Mouse (Mus musculus) liver, embryonic 15.5 days (tissue): ENCODE measurements at regions not wholly inside any gene's neighbourhood (a gene's known extent, or its start where the extent isn't known, plus 50 kb on each side); places are given as distances from the start of the nearest gene placed in this dataset.

Source experiments
- ATAC-seq: fragments of 200-750 bp; cut with Nextera tagmentation; 2 replicates; pipeline ENCODE4 v1.8.0; 2017; ENCODE audit warnings: moderate number of reproducible peaks, mild to moderate bottlenecking, moderate library complexity; ENCODE audit not compliant: insufficient read depth
- H3K27ac ChIP-seq: fragments of 300-500 bp; sonication (generic); replicated peaks from 2 replicates; pipeline ENCODE4 v1.5.1; 2015; ENCODE audit warnings: mild to moderate bottlenecking, inconsistent platforms
- H3K27me3 ChIP-seq: fragments of 300-500 bp; sonication (generic); 2 replicates; pipeline ENCODE4 v1.6.1; 2015; ENCODE audit warnings: mild to moderate bottlenecking, inconsistent platforms
- H3K36me3 ChIP-seq: fragments of 300-500 bp; sonication (generic); replicated peaks from 2 replicates; pipeline ENCODE4 v1.6.1; 2015; ENCODE audit warnings: moderate library complexity, mild to moderate bottlenecking, inconsistent platforms
- H3K4me1 ChIP-seq: fragments of 300-500 bp; sonication (generic); replicated peaks from 2 replicates; pipeline ENCODE4 v1.6.1; 2015; ENCODE audit warnings: inconsistent platforms
- H3K4me2 ChIP-seq: fragments of 300-500 bp; sonication (generic); 2 replicates; pipeline ENCODE4 v1.6.1; 2015; ENCODE audit warnings: moderate library complexity, mild to moderate bottlenecking, inconsistent platforms
- H3K4me3 ChIP-seq: fragments of 300-500 bp; sonication (generic); replicated peaks from 2 replicates; pipeline ENCODE4 v1.5.1; 2015; ENCODE audit warnings: mild to moderate bottlenecking, inconsistent platforms
- H3K9ac ChIP-seq: fragments of 300-500 bp; sonication (generic); 2 replicates; pipeline ENCODE4 v1.6.1; 2015; ENCODE audit warnings: moderate library complexity, mild to moderate bottlenecking, inconsistent platforms
- H3K9me3 ChIP-seq: fragments of 300-500 bp; sonication (generic); replicated peaks from 2 replicates; pipeline ENCODE4 v1.6.1; 2016; ENCODE audit warnings: inconsistent platforms
- WGBS: fragments of 180-500 bp; shearing (Covaris S2); methylation state at CpG from one replicate; pipeline ENCODE4 v1.1.7; 2015; ENCODE audit warnings: mixed read lengths; ENCODE audit not compliant: insufficient replicate concordance; 5-methylcytosine and 5-hydroxymethylcytosine counted together

DNA sequence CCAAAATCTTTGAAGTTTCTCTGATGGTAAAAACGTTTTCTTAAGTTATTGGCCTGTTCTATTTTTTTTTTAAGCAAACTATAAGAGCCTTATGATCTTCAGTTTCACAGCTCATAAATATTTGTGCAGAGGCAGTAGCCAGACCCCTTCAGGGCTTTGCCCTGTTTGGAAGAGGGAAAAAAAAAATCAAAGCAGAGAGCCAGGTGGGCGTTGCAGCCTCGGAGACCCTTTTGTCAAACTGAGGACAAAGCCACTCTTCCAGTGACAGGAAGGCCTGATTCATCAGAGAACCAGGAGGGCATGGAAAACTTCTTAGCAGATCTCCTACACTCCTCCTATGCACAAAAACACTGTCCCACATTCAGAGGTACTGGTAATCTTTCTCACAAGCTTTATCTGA lies 99.4 kb upstream of the Castor2 start:
- Histone ChIP-seq H3K36me3 (no peaks in the 10 kb centered on the region), H3K4me2 (no peak overlapping the region), H3K4me1 (no peaks in the 10 kb centered on the region), H3K4me3 (no peak overlapping the region), H3K27ac (no peak overlapping the region), H3K9me3 (no peaks in the 10 kb centered on the region), H3K9ac (no peak overlapping the region), H3K27me3 (no peaks in the 10 kb centered on the region)
- 14% methylated on average over 3 of the region's 3 CpGs for WGBS
- ATAC-seq, result no peak

DNA sequence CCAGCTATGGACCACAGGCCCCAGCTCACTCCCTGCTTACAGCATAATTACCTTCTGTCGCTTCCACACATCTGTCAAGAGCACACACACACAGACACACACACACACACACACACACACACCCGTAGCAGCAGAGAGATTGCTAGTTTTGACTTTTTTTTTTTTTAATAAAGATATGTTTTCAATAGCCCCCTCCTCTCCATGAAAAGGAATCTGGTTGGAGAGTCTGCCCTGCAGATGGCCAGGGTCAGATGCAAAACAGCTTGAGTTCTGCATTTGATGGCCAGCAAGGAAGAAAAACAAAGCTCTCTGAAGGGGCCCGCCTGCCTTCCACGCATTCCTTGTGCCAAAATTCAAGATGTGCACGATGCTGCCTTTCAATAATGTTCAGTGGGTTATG lies 99.8 kb upstream of the Castor2 start:
- no peaks in the 10 kb centered on the region for H3K36me3 ChIP-seq
- H3K27me3 ChIP-seq, result no peaks in the 10 kb centered on the region
- H3K4me3 ChIP-seq, result no peak overlapping the region
- no peak for ATAC-seq
- no peak overlapping the region for H3K4me2 ChIP-seq
- 38% methylated on average over 5 of the region's 5 CpGs for WGBS
- H3K4me1 ChIP-seq, result no peaks in the 10 kb centered on the region
- no peak overlapping the region for H3K9ac ChIP-seq
- no peak overlapping the region for H3K27ac ChIP-seq
- no peaks in the 10 kb centered on the region for H3K9me3 ChIP-seq

DNA sequence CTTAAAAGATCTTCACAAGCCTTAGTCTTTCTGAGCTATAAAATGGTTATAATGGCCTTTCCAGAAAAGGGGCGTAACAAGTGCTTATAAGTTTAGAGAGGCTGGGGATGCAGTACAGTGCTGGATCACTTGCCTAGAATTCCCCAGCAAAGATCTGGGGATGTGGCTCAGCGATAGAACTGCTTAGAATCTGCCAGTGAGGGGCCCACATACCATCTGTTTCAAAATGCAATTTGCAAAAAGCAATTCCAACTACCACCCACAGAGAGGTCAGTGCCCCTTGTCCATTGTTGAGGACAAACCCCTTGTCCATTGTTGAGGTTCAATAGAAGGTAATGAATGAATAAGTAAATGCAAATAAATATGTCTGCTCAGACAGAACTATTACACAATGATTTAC lies 107.5 kb upstream of the Castor2 start:
- Histone ChIP-seq H3K4me2 (no peak overlapping the region), H3K9ac (no peak overlapping the region), H3K9me3 (no peaks in the 10 kb centered on the region), H3K27ac (no peak overlapping the region), H3K4me3 (no peak overlapping the region), H3K4me1 (no peaks in the 10 kb centered on the region), H3K27me3 (no peaks in the 10 kb centered on the region), H3K36me3 (no peaks in the 10 kb centered on the region)
- no peak for ATAC-seq
- WGBS, result 48% methylated on average over 2 of the region's 2 CpGs

DNA sequence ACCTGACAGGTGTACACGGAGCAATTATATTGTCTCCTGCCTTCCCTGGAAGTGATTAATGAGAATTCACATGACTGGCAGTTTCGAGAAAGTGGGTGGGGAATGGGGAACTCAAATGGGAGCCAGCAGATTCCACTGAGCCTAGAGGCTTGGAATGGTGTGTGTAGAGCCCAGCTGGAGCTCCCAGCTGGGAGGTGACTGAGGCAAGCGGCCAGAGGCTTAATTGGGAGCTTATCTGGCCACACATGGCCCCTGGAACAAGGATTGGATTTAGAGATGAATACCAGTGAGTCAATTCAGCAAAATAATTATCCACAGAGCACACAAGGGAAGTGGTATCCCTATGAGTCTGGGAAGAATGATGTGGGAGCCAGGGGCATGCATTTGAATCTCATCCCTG lies 108.0 kb upstream of the Castor2 start:
- ATAC-seq, result no peak
- H3K36me3 ChIP-seq, result no peaks in the 10 kb centered on the region
- no peak overlapping the region for H3K27ac ChIP-seq
- H3K9ac ChIP-seq, result no peak overlapping the region
- no peaks in the 10 kb centered on the region for H3K9me3 ChIP-seq
- no peaks in the 10 kb centered on the region for H3K4me1 ChIP-seq
- WGBS, result 29% methylated on average over 3 of the region's 3 CpGs
- H3K4me2 ChIP-seq, result no peak overlapping the region
- H3K4me3 ChIP-seq, result no peak overlapping the region
- H3K27me3 ChIP-seq, result no peaks in the 10 kb centered on the region

DNA sequence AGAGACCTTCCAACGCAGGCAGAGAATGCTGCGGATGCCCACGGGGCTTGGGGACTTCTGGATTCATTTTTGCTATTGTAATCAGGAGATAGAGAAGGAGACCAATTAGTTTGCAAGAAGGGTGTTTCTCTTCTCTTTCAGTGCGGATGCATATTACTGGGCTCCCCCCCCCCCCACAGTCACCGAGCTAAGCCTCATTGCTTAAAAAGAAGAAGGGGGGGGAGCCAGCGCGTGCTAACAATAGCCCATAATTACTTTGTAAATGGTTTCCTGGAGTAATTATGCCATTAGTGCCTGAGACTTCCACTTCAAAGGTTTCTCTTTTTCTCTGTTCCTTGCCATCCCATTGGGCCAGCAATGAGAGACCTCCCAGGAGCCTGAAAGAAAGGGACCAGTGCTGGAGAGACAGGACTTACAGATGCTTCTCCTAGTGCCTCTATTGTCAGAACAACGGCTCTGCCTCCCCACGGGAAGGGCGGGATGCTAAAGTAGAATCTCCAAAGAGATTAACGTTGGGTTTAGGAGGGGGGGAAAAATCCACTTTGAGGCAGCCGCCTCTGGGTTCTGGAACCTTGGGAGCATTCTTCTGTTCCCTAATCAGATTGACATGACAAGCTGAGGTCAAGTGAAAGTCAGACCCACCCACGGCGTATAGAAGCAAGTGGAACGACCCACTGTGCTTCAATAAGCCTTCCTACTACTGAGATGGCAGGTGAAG lies 116.1 kb upstream of the Castor2 start:
- 7% methylated on average over 15 of the region's 15 CpGs for WGBS
- no peak overlapping the region for H3K27ac ChIP-seq
- no peaks in the 10 kb centered on the region for H3K4me1 ChIP-seq
- 0 out of 2 replicates have a peak, but pooled peaks cover 2% of the 10 kb centered on the region for H3K27me3 ChIP-seq
- H3K4me3 ChIP-seq, result no peak overlapping the region
- H3K36me3 ChIP-seq, result no peaks in the 10 kb centered on the region
- no peaks in the 10 kb centered on the region for H3K9me3 ChIP-seq
- no peak for ATAC-seq
- no peak overlapping the region for H3K9ac ChIP-seq
- no peak overlapping the region for H3K4me2 ChIP-seq

DNA sequence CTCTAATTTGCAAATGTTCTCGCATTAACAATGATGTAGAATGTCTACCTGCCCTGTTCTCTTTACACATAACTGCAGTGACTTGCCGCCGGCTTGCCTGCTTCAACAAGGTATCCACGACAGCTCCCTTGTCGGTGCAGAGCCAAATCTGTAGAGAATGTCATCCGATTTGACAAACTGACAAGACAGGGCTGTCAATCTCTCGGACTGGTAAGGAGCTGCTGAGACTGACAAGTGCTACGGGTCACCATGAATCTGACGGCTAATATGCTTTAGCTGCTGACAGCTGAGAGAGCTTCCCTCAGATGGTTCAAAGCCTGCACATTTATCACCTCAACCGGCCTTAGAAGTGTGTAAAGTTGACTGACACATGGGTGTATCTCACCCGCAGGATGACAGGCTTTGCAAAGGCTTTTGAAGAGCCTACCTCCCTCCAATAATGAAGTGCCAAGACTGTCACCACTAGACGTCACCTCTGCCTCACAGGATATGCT lies 129.0 kb upstream of the Castor2 start:
- H3K36me3 ChIP-seq, result no peaks in the 10 kb centered on the region
- ATAC-seq, result no peak
- no peak overlapping the region for H3K27ac ChIP-seq
- WGBS, result 53% methylated on average over 12 of the region's 12 CpGs
- H3K9me3 ChIP-seq, result peaks cover 2% of the 10 kb centered on the region; the same call in 1 of the 2 replicates
- H3K4me3 ChIP-seq, result no peak overlapping the region
- no peak overlapping the region for H3K4me2 ChIP-seq
- H3K4me1 ChIP-seq, result no peaks in the 10 kb centered on the region
- H3K9ac ChIP-seq, result no peak overlapping the region
- H3K27me3 ChIP-seq, result no peaks in the 10 kb centered on the region

DNA sequence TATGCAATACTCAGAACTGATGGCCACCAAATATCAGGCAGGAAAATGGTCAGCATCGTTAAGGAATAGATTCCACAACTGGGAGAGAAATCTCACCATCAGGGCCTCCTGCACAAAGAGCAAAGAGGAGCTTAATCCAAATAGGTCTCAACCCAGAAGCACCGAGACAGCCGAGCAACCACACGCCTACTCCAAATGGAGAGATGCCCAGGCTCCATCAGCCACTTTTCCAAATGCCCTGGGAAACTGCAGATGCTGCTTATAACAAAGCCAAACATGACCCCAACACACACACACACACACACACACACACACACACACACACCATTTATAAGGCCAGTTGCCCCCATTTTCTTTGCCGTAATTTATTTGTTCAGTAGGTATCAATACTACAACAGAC lies 136.2 kb upstream of the Castor2 start:
- WGBS, result 68% methylated on average over 5 of the region's 5 CpGs
- no peak overlapping the region for H3K4me3 ChIP-seq
- H3K27ac ChIP-seq, result no peak overlapping the region
- no peak overlapping the region for H3K9ac ChIP-seq
- H3K4me1 ChIP-seq, result no peaks in the 10 kb centered on the region
- no peaks in the 10 kb centered on the region for H3K9me3 ChIP-seq
- H3K27me3 ChIP-seq, result no peaks in the 10 kb centered on the region
- no peak for ATAC-seq
- no peak overlapping the region for H3K4me2 ChIP-seq
- no peaks in the 10 kb centered on the region for H3K36me3 ChIP-seq

DNA sequence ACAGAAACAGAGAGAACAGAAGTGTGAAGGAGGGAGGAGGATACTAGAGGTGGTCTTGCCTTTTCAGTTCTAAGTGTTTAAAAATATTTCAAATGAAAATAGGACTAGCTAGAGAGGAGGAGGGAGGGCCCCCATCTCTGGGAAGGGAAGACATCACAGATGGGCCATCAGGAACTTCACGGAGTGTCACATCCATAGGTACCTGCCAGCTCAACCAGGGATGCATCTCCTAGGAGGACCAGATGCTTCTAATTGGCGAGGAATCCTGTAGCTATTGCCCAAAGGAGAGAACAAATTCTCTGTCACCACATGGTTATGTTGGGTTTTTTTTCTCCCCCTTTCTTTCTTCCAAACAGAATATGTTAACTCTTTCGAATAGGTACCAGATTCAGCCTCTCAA lies 158.7 kb upstream of the Castor2 start:
- H3K4me1 ChIP-seq, result no peaks in the 10 kb centered on the region
- no peak for ATAC-seq
- 42% methylated on average over 3 of the region's 3 CpGs for WGBS
- H3K27ac ChIP-seq, result no peak overlapping the region
- H3K36me3 ChIP-seq, result no peaks in the 10 kb centered on the region
- no peaks in the 10 kb centered on the region for H3K27me3 ChIP-seq
- no peak overlapping the region for H3K4me3 ChIP-seq
- no peak overlapping the region for H3K4me2 ChIP-seq
- no peaks in the 10 kb centered on the region for H3K9me3 ChIP-seq
- H3K9ac ChIP-seq, result no peak overlapping the region

DNA sequence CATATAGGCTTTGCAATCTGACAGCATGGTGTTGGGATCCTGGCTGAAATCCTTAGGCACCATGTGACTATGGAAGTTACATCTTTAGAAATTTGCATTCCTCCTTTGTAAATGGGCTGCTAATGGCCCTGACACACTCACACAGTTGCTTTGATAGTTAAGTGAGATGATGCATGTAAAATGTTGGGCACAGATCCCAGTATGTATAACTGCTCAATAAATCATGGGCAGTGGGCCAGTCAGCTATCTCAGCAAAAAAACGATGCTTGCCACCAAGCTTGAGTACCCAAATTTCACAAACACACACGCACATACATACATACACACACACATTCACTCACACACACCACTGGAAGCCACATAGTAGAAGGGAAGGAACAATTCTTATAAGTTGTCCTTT lies 159.5 kb upstream of the Castor2 start:
- Histone ChIP-seq H3K9me3 (no peaks in the 10 kb centered on the region), H3K27ac (no peak overlapping the region), H3K27me3 (no peaks in the 10 kb centered on the region), H3K9ac (no peak overlapping the region), H3K36me3 (no peaks in the 10 kb centered on the region), H3K4me3 (no peak overlapping the region), H3K4me2 (no peak overlapping the region), H3K4me1 (no peaks in the 10 kb centered on the region)
- no peak for ATAC-seq
- WGBS, result 66% methylated on average over 2 of the region's 2 CpGs

DNA sequence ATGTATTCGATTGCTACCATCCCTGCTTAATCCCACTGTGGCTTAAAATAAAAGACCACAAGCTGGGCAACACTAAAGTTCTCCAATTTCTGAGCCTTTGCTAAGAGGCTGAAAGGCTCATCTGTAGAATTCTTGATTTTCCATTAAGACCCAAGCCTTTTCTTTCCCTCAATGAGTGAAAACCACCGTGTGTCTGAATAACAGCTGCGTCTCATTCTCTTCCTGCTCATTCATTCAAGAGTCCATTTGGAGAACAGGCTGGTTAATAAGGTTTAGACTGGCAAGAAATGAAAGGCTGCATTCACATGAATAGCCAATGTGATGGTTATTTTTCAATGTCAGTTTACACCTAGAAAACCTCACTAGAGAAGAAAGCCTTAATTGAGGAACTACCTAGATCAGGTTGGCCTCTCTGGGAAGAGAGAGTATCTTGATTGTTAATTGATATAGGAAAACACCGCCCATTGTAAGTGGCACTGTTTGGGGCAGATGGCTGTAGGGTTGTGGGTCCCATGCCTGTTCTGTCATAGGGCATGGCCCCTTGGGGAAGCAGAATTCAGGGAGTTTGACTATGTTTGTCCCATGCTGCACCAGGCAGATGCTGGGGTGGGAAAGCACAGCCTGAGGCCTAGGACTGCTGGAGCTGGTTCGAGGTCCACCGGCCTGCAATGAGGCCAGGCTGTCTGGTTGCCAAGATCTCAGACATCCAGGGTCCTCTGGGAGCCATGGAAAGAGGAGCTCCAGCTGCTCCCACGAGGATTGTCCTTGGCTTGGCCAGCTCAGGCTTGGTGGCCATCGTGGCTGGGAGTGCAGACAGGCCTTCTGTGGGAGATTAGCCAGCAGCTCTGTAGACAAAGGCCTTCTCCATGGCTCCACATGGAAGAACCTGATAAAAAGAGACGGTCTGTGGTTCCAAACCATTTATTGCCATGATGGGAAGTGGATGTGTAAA lies 161.3 kb upstream of the Castor2 start:
- Histone ChIP-seq H3K4me1 (no peaks in the 10 kb centered on the region), H3K4me3 (no peak overlapping the region), H3K9ac (no peak overlapping the region), H3K9me3 (no peaks in the 10 kb centered on the region), H3K27me3 (no peaks in the 10 kb centered on the region), H3K4me2 (no peak overlapping the region), H3K27ac (no peak overlapping the region), H3K36me3 (no peaks in the 10 kb centered on the region)
- 56% methylated on average over 9 of the region's 9 CpGs for WGBS
- ATAC-seq, result no peak

DNA sequence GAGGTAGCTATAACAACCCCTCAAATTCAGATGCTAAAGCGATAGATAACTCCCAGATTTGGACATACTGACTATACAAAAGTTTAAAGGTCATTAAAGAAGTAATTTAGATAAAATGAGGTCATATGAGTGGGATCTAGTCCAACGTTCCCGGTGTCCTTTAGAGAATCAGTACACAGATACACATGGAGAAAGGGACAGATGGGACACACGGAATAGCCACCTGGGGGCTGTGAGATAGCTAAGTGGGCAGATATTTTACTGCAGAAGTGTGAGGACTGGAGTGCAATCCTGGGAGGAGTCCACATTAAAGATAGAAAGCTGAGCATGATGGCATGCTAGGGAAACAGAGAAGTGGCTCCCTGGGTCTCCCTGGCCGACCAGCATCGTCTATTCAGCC lies 164.1 kb upstream of the Castor2 start:
- ATAC-seq, result no peak
- Histone ChIP-seq H3K4me3 (no peak overlapping the region), H3K27me3 (no peaks in the 10 kb centered on the region), H3K36me3 (no peaks in the 10 kb centered on the region), H3K4me1 (no peaks in the 10 kb centered on the region), H3K27ac (no peak overlapping the region), H3K9ac (no peak overlapping the region), H3K4me2 (no peak overlapping the region), H3K9me3 (no peaks in the 10 kb centered on the region)
- WGBS, result 67% methylated on average over 6 of the region's 6 CpGs
